Mouse (Mus musculus): Measurements from ENCODE around the gene Cst9. TPM values are rescaled to one million over a fixed set of nuclear protein-coding genes. Genes with fewer than 3 reads are reported as not detected.

Cst9 gene
- not detected for polyA plus RNA-seq (2017; shearing (Covaris generic))

GRCm38 (mm10) chr2:148834912-148835311 is at the start of gene Cst9:
Gene Cst9 (plus strand): TSS chr2:148835147.

GRCm38 (mm10) chr2:148789142-148789541 is 45.8 kb upstream of the Cst9 start, which contains the start of gene Cst12:
Gene Cst12 (plus strand): TSS chr2:148789361.

GRCm38 (mm10) chr2:148798485-148798884 is 36.5 kb upstream of the Cst9 start, which contains the start of gene Cst8:
Gene Cst8 (plus strand): TSS chr2:148798785.

GRCm38 (mm10) chr2:148819909-148820308 is 15.0 kb upstream of the Cst9 start, which contains the start of gene Cst13:
Gene Cst13 (plus strand): TSS chr2:148820081.

GRCm38 (mm10) chr2:148864966-148865365 is 30.0 kb downstream of the Cst9 start, which contains the start of gene 9230104L09Rik:
Gene 9230104L09Rik (minus strand): TSS chr2:148865038.

GRCm38 (mm10) chr2:148875335-148875811 is 40.4 kb downstream of the Cst9 start, which contains the start of gene Cst3:
Gene Cst3 (minus strand): TSS chr2:148875692.

Other genes with a start within 250 kb of the Cst9 start
- 33.2 TPM for gene Nxt1, start 162.5 kb upstream of the Cst9 start, polyA plus RNA-seq (2017; shearing (Covaris generic))
- gene Gzf1, start 154.1 kb upstream of the Cst9 start, polyA plus RNA-seq (2017; shearing (Covaris generic)) = 6.0 TPM
- 0.51 TPM for gene Napb, start 102.7 kb upstream of the Cst9 start, polyA plus RNA-seq (2017; shearing (Covaris generic))
- not detected for gene Cstl1, start 84.8 kb upstream of the Cst9 start, polyA plus RNA-seq (2017; shearing (Covaris generic))
- not detected for gene Cst11, start 63.6 kb upstream of the Cst9 start, polyA plus RNA-seq (2017; shearing (Covaris generic))
- gene 8030411F24Rik, start 53.1 kb upstream of the Cst9 start, polyA plus RNA-seq (2017; shearing (Covaris generic)) = not detected
- not detected for gene Cst12, start 45.8 kb upstream of the Cst9 start, polyA plus RNA-seq (2017; shearing (Covaris generic))
- gene Cst8, start 36.4 kb upstream of the Cst9 start, polyA plus RNA-seq (2017; shearing (Covaris generic)) = not detected
- gene Cst13, start 15.1 kb upstream of the Cst9 start, polyA plus RNA-seq (2017; shearing (Covaris generic)) = not detected
- gene 9230104L09Rik, start 29.9 kb downstream of the Cst9 start, polyA plus RNA-seq (2017; shearing (Covaris generic)) = not detected
- gene Cst3, start 40.5 kb downstream of the Cst9 start, polyA plus RNA-seq (2017; shearing (Covaris generic)) = 92.0 TPM
- gene Gm1330, start 168.1 kb downstream of the Cst9 start, polyA plus RNA-seq (2017; shearing (Covaris generic)) = not detected
- gene Gm10750, start 182.1 kb downstream of the Cst9 start, polyA plus RNA-seq (2017; shearing (Covaris generic)) = not detected

Measured in effector memory CD4-positive, alpha-beta T cell, adult 5 months (primary cell).